Mouse (Mus musculus) erythroblast, embryonic 14.5 days (primary cell): ENCODE results near the gene Slco1a6. TPM values are rescaled to one million over a fixed set of nuclear protein-coding genes. Genes with fewer than 3 reads are reported as not detected.
"Not testable (repeated sequence)": the region's sequence is repeated elsewhere in the genome, so short reads cannot be mapped to it uniquely, and the experiment has no call there.

Source experiments
- H3K27me3 ChIP-seq: 2 replicates; pipeline ENCODE4 v1.6.1; 2012; ENCODE audit warnings: inconsistent platforms; ENCODE audit not compliant: control insufficient read depth
- H3K36me3 ChIP-seq: 2 replicates; pipeline ENCODE4 v1.6.1; 2012; ENCODE audit warnings: mild to moderate bottlenecking, inconsistent platforms; ENCODE audit not compliant: control insufficient read depth
- H3K4me1 ChIP-seq: 2 replicates; pipeline ENCODE4 v1.6.1; 2012; ENCODE audit warnings: inconsistent platforms; ENCODE audit not compliant: control insufficient read depth
- H3K4me3 ChIP-seq: replicated peaks from 2 replicates; pipeline ENCODE3; 2012; ENCODE audit warnings: moderate library complexity, mild to moderate bottlenecking, inconsistent platforms
- H3K9me3 ChIP-seq: 2 replicates; pipeline ENCODE4 v1.6.1; 2012; ENCODE audit warnings: low read length, inconsistent platforms, mixed read lengths; ENCODE audit not compliant: control insufficient read depth
- GATA1 ChIP-seq: IDR thresholded peaks from 2 replicates; pipeline ENCODE4 v1.6.1; 2012; ENCODE audit warnings: low read length, inconsistent platforms, mixed read lengths
- TAL1 ChIP-seq: IDR thresholded peaks from 3 replicates; pipeline ENCODE4 v1.6.1; 2012; ENCODE audit warnings: low read length, inconsistent platforms, mixed read lengths
- polyA plus RNA-seq: library from polyadenylated mRNA; stranded (reverse); fragments of >175 nt; gene quantifications from 2 replicates; pipeline ENCODE4 v1.2.3, GENCODE M21; 2012

Gene Slco1a6
- polyA plus RNA-seq, 1 experiment: not detected

DNA sequence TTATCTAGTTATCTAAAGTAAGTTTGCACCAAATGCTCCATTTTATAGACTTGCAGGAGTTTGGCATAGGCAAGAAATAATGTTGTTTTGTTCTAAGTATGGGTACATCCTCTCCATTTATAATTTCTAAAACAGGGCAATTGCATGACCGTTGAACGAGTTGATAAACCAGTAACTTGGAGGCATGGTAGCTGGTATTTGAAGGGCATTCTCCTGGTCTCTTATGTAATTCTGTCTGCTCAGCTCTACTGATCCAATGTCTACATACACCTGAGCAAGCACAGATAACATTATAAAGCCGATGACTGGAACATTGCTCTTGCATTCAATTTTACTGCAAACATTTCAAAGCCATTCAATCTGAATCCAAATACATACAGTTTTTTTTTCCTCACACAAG, 20.9 kb downstream of the Slco1a6 start:
- H3K4me1 ChIP-seq: no peaks in the 10 kb centered on the region
- H3K36me3 ChIP-seq: no peaks in the 10 kb centered on the region
- H3K4me3 ChIP-seq: no peak overlapping the region
- no peaks in the 10 kb centered on the region for H3K27me3 ChIP-seq
- peaks cover 3% of the 10 kb centered on the region for H3K9me3 ChIP-seq
- TF ChIP-seq GATA1: no peak
- no peak for TF ChIP-seq TAL1

GRCm38 (mm10) chr6:142185868-142186415, 22.4 kb downstream of the Slco1a6 start:
- Histone ChIP-seq H3K4me3 (no peak overlapping the region), H3K4me1 (no peaks in the 10 kb centered on the region), H3K27me3 (no peaks in the 10 kb centered on the region), H3K9me3 (no peaks in the 10 kb centered on the region; the same call in 1 of the 2 replicates), H3K36me3 (no peaks in the 10 kb centered on the region)
- TF ChIP-seq GATA1: no peak
- TF ChIP-seq TAL1: no peak

- H3K4me3 ChIP-seq: no peak overlapping the region
- peaks cover 2% of the 10 kb centered on the region for H3K9me3 ChIP-seq
- H3K4me1 ChIP-seq: no peaks in the 10 kb centered on the region
- no peak for TF ChIP-seq TAL1
- no peak for TF ChIP-seq GATA1
- H3K27me3 ChIP-seq: no peaks in the 10 kb centered on the region
- H3K36me3 ChIP-seq: no peaks in the 10 kb centered on the region
These were observed 44.9 kb downstream of the Slco1a6 start for GRCm38 (mm10) chr6:142163406-142163805.

DNA sequence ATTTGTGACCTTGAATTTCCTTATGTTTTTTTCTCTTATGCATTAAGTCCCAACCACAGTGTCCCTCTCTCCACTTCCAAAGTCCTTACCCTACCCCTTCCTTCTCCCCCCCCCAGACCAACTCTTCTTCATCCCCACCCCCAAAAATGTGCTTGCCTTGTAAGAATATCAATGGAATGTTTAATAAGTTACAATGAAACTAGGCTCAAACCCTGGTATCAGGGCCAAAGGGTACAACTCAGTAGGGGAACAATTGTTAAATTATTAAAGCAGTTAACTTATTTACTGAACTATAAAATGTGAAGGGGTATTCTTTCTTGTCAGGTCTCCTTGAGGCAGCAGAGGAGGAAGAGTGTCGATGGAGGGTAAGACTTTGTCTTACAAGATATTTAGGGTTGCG, 47.1 kb downstream of the Slco1a6 start:
- no peak overlapping the region for H3K4me3 ChIP-seq
- no peaks in the 10 kb centered on the region for H3K36me3 ChIP-seq
- no peaks in the 10 kb centered on the region for H3K4me1 ChIP-seq
- TF ChIP-seq GATA1: no peak
- no peak for TF ChIP-seq TAL1
- no peaks in the 10 kb centered on the region for H3K27me3 ChIP-seq
- H3K9me3 ChIP-seq: peaks cover 2% of the 10 kb centered on the region

DNA sequence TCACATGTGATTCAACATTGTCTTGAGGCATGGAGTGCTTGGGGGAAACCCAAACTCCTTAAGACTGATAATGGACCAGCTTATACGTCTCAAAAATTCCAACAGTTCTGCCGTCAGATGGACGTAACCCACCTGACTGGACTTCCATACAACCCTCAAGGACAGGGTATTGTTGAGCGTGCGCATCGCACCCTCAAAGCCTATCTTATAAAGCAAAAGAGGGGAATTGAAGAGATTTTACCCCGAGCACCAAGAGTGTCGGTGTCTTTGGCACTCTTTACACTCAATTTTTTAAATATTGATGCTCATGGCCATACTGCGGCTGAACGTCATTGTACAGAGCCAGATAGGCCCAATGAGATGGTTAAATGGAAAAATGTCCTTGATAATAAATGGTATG, 54.2 kb downstream of the Slco1a6 start:
- H3K27me3 ChIP-seq, H3K4me3 ChIP-seq, H3K9me3 ChIP-seq, H3K36me3 ChIP-seq, H3K4me1 ChIP-seq: not testable (repeated sequence)

- Histone ChIP-seq H3K4me3 (no peak overlapping the region), H3K27me3 (no peaks in the 10 kb centered on the region), H3K4me1 (no peaks in the 10 kb centered on the region), H3K36me3 (no peaks in the 10 kb centered on the region), H3K9me3 (no peaks in the 10 kb centered on the region; the same call in 1 of the 2 replicates)
- no peak for TF ChIP-seq GATA1
- TF ChIP-seq TAL1: no peak
These were observed 60.0 kb downstream of the Slco1a6 start for GRCm38 (mm10) chr6:142148371-142148770.

DNA sequence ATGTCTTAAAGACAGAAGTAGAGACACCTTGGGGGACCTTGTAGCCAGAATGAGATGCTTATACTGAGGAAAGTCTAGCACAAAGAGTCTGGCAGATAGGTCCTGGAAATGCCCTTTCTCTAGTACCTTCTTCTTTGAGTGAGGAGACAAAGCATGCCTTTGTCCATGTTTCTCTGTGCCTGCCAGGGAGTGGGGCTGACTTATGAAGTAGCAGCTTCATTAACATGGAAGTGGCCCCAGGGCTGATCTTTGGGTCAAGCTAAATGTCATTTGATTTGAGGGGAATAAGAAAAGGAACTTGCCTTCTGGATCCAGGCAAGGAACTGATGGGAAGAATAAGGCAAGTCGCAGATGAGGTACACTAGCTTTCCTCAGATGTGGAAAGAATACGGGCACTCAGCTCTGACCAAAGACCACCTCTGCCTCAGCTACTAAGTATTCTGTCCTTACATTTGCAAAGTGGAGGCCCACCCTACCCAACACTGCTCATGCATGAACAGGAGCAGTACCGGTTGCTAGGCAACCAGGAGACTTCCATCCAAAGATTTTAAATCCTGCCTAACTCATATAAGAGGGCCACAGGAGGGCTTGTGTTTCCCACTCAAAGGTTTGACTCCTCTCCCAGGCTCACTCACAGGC, 96.5 kb downstream of the Slco1a6 start:
- Histone ChIP-seq H3K27me3 (no peaks in the 10 kb centered on the region), H3K4me3 (no peak overlapping the region), H3K9me3 (peaks cover 21% of the 10 kb centered on the region), H3K4me1 (no peaks in the 10 kb centered on the region), H3K36me3 (no peaks in the 10 kb centered on the region)
- TF ChIP-seq GATA1: no peak
- no peak for TF ChIP-seq TAL1

DNA sequence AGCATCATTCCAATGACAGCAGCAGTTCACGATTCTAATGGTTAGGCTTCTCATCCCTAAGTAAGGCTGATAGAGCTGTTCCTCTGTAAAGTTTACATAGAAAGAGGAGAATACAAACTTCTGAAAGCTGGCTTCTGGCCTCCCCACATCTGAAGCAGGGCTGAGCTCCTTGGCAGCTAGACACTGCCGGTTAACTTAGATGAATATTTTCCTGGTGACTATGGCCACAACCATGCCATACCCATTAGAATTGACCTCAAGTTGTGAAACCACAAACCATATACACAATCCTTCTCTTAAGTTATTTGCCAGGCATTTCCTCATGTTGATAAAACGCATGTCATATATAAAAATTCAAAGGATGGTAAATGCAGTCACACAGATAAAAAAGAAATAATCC, 117.2 kb downstream of the Slco1a6 start:
- no peak overlapping the region for H3K4me3 ChIP-seq
- no peaks in the 10 kb centered on the region for H3K27me3 ChIP-seq
- no peaks in the 10 kb centered on the region for H3K9me3 ChIP-seq
- TF ChIP-seq TAL1 (no peak), GATA1 (no peak)
- no peaks in the 10 kb centered on the region for H3K4me1 ChIP-seq
- no peaks in the 10 kb centered on the region for H3K36me3 ChIP-seq

DNA sequence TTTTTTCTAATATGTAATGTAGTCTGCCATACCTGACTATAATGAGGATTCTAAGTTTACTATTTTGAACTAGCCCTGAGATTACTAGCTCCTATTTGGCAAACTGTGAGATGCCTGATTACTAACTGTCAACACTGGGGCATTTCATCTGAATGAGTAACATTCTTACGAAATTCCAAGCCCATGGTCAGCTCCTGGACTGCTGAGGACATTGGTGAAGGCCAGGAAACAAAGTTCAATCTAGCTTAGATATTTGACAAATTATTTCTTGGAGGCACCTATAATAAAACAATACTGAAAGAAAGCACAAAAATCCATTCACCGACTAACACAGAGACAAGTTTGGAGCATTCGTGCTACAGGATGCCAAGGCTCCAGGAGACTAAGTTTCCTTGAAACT, 150.0 kb downstream of the Slco1a6 start:
- H3K27me3 ChIP-seq, H3K36me3 ChIP-seq, H3K9me3 ChIP-seq, H3K4me3 ChIP-seq, H3K4me1 ChIP-seq: not testable (repeated sequence)

DNA sequence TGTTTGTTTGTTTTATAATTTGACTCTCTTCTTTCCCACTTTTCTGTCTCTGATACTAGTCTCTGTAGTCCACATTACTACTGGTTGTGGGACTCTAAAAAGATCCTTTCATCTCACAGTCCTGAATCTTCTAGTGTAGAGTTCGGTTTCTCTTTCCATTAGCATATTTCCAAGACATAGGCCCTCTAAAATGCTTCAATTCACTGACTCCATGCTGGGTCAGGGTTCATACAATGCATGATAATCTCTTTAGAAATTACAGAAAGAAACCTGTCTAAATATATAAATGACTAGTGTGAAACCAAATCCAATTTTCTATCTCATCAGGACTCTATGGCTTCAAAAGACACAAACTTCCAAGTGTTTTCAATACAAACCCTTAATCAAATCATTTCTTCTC, 160.6 kb downstream of the Slco1a6 start:
- Histone ChIP-seq H3K4me1 (no peaks in the 10 kb centered on the region), H3K4me3 (no peak overlapping the region), H3K27me3 (no peaks in the 10 kb centered on the region), H3K9me3 (no peaks in the 10 kb centered on the region), H3K36me3 (no peaks in the 10 kb centered on the region)
- TF ChIP-seq TAL1 (no peak), GATA1 (no peak)
